Mouse (Mus musculus) kidney, adult 8-10 months (tissue): ENCODE results near the gene Adat1.

Experiments
- DNase-seq, 2 experiments: peaks; one replicate each; pipeline ENCODE4 v3.0.0; 2022

Gene Adat1

DNA sequence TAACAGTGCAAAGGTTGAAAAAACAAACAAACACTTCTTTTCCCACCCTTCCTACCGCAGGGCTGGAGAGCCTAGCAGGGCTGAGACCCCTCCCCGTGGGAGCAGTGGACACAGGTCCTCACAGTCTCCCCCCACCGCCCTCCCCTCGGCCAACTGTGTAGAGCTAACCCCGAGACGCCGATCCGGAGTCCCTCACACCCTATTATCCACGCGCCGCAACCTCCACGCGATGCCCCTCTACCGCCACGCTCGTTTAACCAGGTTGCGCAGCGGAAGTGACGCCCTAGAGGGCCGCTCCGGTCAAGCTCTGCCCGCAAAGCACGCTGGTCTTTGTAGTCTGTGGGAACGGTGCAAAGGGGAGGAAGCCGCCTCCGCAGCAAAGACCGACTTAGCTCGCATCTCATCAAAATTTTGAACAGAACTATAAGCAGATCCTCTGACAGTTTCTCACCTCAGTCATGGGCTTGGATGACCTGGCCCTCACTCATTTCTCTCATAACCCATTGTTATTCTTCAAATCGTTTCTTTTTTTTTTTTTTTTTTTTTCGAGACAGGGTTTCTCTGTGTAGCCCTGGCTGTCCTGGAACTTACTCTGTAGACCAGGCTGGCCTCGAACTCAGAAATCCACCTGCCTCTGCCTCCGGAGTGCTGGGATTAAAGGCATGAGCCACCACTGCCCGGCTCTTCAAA lies at the start of gene Adat1:
Gene Adat1 (minus strand): TSS at position 290 of the 690 bp plus-strand sequence.
- peak; percentile 77 to 79 for DNase-seq

- no peak for DNase-seq
Measured at GRCm38 (mm10) chr8:112037521-112037920, 45.4 kb upstream of the Adat1 start.

GRCm38 (mm10) chr8:112034603-112035002 lies 42.5 kb upstream of the Adat1 start:
- DNase-seq, result peak; percentile 24 to 47

DNA sequence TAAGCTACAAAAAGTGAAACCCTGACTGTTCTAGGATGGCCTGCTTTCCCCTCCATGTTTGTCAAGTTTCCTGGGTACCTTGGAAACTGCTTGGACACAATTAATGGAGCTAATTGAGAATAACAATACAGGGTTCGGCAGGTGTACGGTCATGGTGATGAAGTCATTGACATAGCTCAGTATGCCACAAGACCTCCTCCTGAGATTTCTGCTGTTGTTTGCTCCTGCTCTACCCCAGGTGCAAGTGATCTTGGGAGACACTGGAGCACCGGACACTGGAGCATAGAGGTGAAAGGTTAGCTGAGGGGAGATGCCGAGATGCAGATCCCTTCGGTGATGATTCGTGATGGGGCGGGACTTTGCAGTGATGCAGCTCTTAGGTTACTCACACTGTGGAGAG lies 41.0 kb upstream of the Adat1 start:
- no peak for DNase-seq

DNA sequence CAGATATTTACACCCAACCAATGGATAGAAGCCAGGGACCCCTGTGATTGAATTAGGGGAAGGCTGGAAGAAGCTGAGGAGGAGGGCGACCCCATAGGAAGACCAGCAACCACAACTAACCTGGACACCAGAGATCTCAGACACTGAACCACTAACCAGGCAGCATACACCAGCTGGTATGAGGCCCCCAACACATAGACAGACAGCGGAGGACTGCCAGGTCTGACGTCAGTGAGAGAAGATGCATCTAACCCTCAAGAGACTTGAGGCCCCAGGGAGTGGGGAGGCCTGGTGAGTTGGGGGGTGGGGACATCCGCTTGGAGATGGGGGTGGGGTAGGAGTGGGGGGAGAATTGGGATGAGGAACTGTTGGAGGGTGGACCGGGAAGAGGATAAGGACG lies 38.6 kb upstream of the Adat1 start:
- no peak for DNase-seq

DNA sequence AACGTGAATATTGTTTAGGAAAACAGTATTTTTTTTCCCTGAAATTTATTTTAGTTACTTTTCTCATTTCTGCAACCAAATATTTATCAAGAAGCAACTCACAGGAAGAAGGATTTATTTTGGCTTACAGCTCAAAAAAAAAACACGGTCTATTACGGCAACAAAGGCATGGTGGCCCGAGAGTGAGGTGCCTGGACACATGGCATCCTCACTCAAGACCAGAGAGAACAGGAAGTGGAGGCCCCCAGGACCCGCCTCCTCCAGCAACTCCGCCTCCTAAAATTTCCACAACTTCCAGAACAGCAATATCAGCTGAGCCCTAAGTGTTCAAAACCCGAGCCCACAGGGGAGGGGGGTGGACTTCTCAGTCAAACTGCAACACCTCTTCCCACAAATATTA lies 37.4 kb upstream of the Adat1 start:
- DNase-seq, result no peak

DNA sequence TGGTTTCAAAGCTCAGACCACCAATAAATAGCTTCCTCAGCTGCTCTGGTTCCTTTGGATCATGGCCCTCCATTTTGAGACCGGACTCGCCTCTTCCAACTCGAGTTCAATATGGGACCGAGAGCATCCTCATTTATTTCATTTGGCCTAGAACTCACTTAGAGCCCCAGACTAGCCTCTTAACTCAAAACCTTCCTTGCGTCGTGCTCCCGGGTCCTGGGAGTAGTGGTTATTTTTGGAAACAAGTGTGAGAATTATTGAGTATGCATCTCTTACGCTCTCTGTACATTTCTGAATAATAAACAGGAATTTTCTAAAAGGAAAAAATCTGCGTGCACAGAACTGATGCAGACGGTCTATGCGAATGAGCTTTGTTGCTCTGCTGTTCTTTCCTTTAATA lies 22.8 kb upstream of the Adat1 start, which contains the start of gene Gm6793:
Gene Gm6793 (minus strand): TSS at position 101 of the 400 bp plus-strand sequence.
- no peak for DNase-seq

DNA sequence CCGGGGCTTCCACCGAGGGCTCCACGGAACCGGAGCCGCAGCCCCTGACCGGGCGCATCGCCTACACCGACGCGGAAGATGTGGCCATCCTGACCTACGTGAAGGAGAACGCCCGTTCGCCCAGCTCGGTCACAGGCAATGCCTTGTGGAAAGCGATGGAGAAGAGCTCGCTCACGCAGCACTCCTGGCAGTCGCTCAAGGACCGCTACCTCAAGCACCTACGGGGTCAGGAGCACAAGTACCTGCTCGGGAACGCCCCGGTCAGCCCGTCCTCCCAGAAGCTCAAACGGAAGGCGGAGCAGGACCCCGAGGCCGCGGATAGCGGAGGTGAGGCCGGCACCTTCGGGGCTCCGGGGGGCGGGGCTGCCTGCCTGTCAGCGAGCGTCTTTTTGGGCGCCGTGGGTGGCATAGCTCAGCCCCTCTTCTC lies 19.7 kb upstream of the Adat1 start:
- peak; percentile 38 to 41 for DNase-seq

DNA sequence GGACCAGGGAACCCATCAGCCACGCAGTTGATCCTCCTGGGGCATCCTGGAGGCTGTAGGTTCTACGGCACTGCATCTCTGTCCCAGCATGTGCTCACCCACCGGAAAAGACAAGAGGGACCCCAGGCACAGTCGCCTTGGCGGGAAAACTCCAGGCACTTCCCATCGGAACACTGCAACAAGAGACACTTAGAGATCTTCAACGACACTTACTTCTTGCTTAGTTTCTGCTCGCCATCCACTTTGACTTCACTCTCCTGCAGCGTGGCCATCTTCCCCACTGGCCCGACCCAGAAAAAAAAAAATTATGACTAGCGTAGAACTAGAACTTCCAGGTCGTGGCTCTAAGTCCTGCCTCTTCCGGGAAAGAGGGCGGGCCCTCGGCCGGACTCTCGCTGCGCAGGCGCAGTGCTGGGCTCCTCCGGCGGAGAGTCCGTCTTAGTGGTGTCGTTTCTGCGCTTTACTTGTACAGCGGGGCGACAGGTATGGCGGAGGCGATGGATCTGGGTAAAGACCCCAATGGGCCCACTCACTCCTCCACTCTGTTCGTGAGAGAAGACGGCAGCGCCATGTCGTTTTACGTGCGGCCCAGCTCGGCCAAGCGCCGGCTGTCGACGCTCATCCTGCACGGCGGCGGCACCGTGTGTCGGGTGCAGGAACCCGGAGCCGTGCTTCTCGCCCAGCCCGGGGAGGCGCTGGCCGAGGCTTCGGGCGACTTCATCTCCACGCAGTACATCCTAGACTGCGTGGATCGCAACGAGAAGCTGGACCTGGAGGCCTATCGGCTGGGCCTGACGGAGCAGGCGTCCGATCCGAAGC lies 19.1 kb upstream of the Adat1 start, which contains the start of the genes Kars and Terf2ip:
Gene Kars (minus strand): TSS at position 327 of the 819 bp plus-strand sequence.
Gene Terf2ip (plus strand): TSS at position 402 of the 819 bp plus-strand sequence.
- peak; percentile 93 to 94 for DNase-seq

GRCm38 (mm10) chr8:112009558-112009957 lies 17.5 kb upstream of the Adat1 start:
- DNase-seq, result no peak

DNA sequence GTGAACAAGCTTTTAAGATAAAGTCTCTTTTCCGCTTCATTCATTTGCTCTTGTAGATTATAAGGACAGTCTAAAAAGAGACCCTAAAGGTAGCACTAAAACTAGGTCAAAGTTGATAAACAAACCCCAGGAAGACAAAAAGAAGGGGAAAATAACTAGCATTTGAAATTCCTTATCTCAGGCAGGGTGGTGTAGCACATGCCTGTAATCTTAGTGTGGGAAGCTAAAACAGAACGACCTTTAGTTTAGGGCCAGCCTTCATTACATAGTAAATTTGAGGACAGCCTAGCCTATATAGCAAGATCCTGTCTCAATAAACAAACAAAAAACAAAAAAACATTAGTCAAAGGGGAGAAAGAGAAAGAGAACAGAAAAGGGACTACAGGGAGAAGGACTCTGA lies 15.6 kb upstream of the Adat1 start:
- DNase-seq, result no peak

- no peak for DNase-seq
Measured at GRCm38 (mm10) chr8:112005601-112006000, 13.5 kb upstream of the Adat1 start.

DNA sequence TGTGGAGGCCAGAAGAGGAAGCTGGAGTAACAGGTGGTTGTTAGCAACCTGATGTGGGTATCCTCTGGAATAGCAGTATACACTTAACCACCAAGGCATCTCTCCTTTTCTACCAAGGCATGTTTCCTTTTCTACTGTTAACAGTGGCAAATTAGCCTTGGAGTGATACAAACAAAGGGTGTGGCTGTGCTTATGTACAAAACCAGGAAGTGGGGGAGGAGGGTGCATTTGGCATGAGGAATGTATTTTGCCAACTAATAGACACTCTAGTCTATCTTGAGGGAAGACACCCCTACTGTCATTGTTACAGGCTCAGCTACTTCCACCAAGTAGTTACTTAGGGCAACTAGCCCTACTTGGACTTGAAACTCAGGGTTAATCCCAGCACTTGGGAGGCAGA lies 12.7 kb upstream of the Adat1 start:
- DNase-seq, result no peak

DNA sequence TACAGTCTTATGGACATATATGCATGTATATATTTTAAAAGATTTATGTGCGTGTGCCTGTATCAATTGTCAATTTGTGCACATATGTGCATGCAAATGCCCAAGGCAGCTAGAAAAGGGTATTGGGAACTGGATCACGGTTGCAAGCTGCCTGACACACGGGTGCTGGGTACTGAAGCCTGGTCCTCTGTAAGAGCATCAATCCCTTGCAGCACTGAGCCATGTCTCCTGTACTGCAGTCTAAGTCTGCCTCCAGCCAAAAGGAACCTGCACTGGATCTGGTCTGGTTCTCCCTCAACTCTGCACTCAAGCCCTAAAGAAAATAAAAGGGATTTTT lies 569 bp upstream of the Adat1 start:
- DNase-seq, result no peak

- no peak for DNase-seq
Measured at GRCm38 (mm10) chr8:111991278-111991677, 824 bp downstream of the Adat1 start.

DNA sequence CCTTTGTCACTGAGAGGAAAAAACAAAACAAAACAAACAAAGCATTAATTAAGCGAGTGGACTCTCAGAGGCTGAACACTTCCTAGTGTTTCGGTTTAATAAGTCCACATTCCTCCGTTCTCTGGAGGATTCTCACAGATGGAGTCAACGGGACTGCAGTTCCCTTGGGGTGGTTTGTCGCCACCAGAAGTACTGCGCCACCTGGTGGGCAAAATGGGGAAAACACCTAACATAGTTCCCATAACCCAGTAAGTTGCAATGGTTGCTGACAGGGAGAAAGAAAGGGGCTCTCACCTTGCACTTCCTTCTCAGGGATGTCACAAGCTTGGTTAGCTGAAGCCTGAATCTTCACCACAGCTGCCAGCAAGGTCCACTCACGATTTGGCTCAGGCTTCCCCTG lies 2.2 kb downstream of the Adat1 start:
- DNase-seq, result peak; percentile 60 to 81

GRCm38 (mm10) chr8:111984511-111984910 lies 7.6 kb downstream of the Adat1 start:
- DNase-seq, result no peak

DNA sequence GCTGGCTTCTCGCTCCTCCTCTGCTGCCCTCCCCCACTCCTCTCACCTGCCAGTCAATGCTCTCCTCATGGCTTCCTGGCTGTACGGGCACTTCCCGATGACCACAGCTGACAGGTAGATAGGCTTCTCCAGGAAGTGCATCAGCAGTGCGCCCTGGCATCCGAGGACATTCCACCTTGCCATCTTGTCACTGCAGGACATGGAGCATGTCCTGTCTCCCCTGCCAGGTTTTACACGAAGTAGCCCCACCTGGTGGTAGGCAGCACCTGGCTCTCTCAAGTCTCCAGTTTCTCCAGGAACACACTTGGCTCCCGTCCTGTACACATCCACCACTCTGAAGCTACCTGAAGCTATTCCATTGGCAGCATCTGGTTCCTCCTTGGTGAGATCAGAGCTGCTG lies 10.0 kb downstream of the Adat1 start:
- DNase-seq, result no peak

DNA sequence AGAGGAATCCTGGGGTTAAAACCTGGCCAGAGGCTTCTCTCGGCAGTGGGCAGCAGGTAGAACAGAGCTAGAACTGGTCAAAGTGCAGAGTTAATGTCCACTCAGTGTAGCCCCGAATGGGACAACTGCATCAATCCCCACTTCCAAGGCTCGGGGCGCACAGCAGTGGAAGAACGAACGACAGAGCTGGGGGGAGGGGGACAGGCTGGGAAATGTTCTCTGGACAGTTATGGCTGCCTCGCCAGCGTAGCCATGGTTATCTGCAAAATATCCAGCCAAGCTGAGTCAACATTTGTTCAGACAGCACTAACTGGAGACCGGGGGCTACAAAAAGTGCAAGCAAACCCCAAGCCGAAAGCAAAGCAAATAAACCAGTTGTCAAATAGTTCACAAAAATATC lies 14.0 kb downstream of the Adat1 start:
- DNase-seq, result no peak

GRCm38 (mm10) chr8:111976326-111976725 lies 15.8 kb downstream of the Adat1 start:
- no peak for DNase-seq

DNA sequence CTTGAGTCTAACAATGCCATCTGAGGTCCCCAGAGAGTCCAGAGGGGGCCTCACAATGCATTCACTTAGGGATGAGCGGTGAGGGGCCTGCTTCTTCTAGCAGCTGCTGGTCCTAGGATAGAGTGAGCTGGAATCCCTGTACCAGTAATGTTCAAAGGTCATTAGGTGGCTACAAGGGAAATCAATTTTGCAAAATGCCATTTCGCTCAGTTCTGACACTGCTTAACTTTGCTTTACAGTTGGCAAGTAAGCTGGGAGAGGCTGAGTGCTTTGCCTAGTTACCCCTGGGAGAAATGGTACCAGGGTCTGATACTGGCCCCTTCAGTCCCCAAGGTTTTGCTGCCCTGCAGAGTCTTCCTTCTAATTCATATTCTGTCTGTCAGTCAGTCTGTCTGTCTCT lies 16.4 kb downstream of the Adat1 start:
- DNase-seq, result no peak

- no peak for DNase-seq
Measured at GRCm38 (mm10) chr8:111974138-111974537, 18.0 kb downstream of the Adat1 start.

DNA sequence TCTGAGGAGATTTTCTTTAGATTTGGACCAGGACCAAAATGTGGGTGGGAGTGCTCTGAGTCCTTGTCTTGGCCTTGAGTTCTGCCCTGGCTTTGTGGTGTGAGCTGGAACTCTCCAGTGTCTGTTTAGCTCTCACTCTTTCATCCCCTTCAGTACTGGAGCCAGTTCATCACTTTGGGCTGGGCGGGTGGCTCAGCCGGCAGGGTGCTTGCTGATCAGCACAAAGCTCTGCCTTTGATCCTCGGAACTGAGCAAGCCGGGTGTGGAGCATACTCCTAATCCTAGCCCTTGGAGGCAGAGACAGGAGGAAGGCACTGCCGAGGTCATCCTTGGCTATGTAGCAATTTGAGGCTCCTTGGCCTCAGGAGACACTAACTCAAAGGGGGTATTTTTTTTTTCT lies 23.1 kb downstream of the Adat1 start:
- no peak for DNase-seq

DNA sequence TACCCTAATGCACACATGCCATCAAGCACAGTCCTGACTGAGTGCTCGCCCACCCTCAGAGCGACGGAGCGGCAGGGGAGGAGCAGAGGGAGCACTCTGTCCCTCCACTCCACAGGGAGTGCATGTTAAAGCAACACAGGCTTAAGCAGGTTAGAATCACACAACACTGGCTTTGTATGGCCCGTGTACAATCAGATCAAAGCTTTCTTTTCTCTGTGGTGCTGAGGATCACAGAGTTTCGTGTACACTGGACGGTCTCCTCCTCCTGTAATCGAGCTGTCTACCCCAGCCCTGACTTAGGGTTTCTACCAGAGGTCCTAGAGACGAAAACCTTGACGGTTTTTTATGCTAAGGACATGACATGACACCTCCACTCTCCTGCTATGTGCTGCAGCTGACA lies 23.6 kb downstream of the Adat1 start:
- no peak for DNase-seq
